Mouse (Mus musculus) myocyte (in vitro differentiated cells): ENCODE data around the gene Gpx5.

Experiments used
- E2F4 ChIP-seq: IDR thresholded peaks from one replicate; pipeline ENCODE4 v1.6.1; 2011; ENCODE audit warnings: mild to moderate bottlenecking, control low read depth, moderate library complexity; ENCODE audit not compliant: insufficient read depth
- MYOD1 ChIP-seq, 3 experiments: IDR thresholded peaks; one replicate each; pipeline ENCODE4 v1.6.1; 2011; ENCODE audit warnings: control low read depth in 2 of 3, low read depth in 2 of 3, mild to moderate bottlenecking in 2 of 3, moderate library complexity in 1 of 3; ENCODE audit not compliant: insufficient read length in 2 of 3, control insufficient read depth in 1 of 3
- MYOG ChIP-seq, 3 experiments: IDR thresholded peaks; one replicate each; pipeline ENCODE4 v1.6.1; 2011; ENCODE audit warnings: control low read depth in 2 of 3, low read depth in 2 of 3, mild to moderate bottlenecking in 2 of 3; ENCODE audit not compliant: insufficient read length in 2 of 3, control insufficient read depth in 1 of 3, insufficient read depth in 1 of 3
- POLR2A ChIP-seq: IDR thresholded peaks from one replicate; pipeline ENCODE4 v1.6.1; 2011; ENCODE audit warnings: low read depth, mild to moderate bottlenecking, control low read depth, moderate library complexity; ENCODE audit not compliant: insufficient read length
- POLR2AphosphoS2 ChIP-seq: IDR thresholded peaks from one replicate; pipeline ENCODE4 v1.6.1; 2011; ENCODE audit warnings: low read depth, control low read depth; ENCODE audit not compliant: insufficient read length

DNA sequence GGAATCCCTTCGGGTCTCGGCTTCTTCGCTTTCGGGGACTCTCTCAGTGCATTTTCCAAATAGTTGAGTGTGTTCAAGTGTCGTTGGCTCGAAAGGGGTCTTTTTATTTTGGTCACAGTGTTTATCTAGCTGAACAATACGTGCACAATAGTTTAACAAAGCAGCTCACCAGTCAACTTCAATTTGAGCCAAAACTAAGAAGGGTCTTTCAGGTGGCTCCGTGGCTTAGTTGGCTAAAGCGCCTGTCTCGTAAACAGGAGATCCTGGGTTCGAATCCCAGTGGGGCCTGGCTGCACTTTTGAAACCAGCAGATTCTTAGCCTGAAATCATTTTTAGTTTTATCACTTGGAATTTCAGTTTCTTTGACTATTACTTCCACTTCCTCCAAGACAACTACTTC, 28.2 kb downstream of the Gpx5 start:
- TF ChIP-seq MYOG (IDR thresholded peaks at IDR 0.05; ENCODE audit: control insufficient read depth in 1 of 3, insufficient read depth in 1 of 3, insufficient read length in 2 of 3, low read depth in 2 of 3) (no peak), E2F4 (no peak), POLR2A (no peak), POLR2AphosphoS2 (no peak), MYOD1 (IDR thresholded peaks at IDR 0.05; ENCODE audit: control insufficient read depth in 1 of 3, insufficient read length in 2 of 3, low read depth in 2 of 3) (no peak)
